Mouse (Mus musculus) MEL (cell line): ENCODE measurements around the gene Col8a1.

ENCODE experiments used
- CTCF ChIP-seq, 3 experiments: IDR thresholded peaks in 2 of 3; conservative IDR thresholded peaks in 1 of 3; 2 replicates each; pipeline ENCODE4 v1.5.1; 2011 to 2012; ENCODE audit warnings: low read length in 3 of 3, low read depth in 2 of 3, mild to moderate bottlenecking in 2 of 3, improper control_type of control experiment in 1 of 3, inconsistent platforms in 1 of 3, mixed read lengths in 1 of 3, moderate library complexity in 1 of 3; ENCODE audit not compliant: control insufficient read depth in 1 of 3, insufficient read depth in 1 of 3, poor library complexity in 1 of 3, severe bottlenecking in 1 of 3
- SIN3A ChIP-seq: IDR thresholded peaks from 2 replicates; pipeline ENCODE4 v1.6.1; 2012; ENCODE audit warnings: low read length, improper control_type of control experiment, inconsistent platforms
- ZNF384 ChIP-seq: IDR thresholded peaks from 2 replicates; pipeline ENCODE4 v1.6.1; 2012; ENCODE audit warnings: low read depth, mild to moderate bottlenecking, inconsistent platforms, low read length, improper control_type of control experiment

DNA sequence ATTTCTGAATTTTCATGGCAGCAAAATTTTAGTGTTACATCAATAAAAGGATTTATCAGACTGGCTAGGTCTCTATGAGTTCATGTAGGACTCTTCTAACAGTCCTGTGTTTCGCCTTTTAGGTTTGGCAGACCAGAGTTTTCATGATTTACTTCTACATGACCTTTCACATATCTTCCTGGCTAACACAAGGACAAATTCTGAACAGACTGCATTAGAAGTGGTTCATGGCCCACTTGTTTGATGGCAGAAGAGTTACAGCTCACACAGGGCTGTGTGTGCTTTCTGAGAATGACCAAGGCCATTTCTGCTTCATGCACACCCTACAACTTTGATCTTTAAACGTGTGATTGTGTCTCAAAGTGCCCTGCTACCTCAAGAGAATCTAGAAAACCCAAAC, 82.3 kb downstream of the Col8a1 start:
- no peak for TF ChIP-seq CTCF (IDR thresholded peaks at IDR 0.05 in 2 of 3, conservative IDR thresholded peaks at IDR 0.05 in 1 of 3; ENCODE audit: control insufficient read depth in 1 of 3, insufficient read depth in 1 of 3, low read depth in 2 of 3, low read length in 3 of 3, poor library complexity in 1 of 3, severe bottlenecking in 1 of 3)
- TF ChIP-seq ZNF384 = no peak
- TF ChIP-seq SIN3A = no peak
